8 mouse cellular contexts compared by ENCODE assay signal in the genomic region with DNA sequence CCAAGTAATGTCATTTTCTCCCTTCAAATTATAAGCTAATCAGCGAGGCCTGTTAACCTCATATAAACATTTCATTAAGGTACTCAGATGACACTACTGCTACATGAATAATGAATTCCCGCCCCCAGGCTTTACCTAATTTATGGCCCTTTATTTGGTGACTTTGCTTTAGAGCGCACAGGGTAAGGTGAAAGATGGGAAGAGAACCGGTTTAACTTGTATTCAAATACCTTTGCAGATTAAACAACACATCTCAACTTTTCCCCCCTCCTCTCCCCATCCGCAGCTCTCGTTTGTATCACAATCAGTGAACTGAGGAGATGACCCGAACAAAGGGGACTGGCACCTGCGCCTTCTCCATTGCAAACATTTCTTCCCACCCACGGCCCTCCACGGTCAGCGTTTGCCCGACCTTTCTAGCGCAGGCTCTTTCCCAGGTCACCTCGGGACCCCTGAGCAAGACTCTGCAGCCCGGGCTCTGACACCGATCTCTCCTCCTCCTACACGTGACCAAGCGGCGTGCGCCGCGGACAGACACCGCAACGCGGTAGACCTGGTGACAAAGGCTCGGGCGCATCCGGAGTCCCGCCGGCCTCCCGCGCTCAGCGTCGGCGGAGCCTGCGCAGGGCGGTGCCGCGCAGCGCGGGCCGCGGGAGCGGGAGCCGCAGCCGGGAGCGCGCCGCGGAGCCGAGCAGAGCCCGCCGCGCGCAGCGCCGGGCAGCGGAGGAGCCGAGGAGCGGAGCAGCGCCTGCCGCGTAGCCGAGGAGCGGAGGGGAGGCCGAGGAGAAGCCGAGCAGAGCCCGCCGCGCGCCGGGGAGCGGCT. TPM values are rescaled to one million over a fixed set of nuclear protein-coding genes. Genes with fewer than 3 reads are reported as not detected.
DNase-seq lines count a peak whose midpoint lies in the region; ATAC-seq and TF ChIP-seq lines count a peak whose summit lies in the region.

A gene (plus strand): TSS at position 328 of the 823 bp plus-strand sequence.

- H3K4me1 ChIP-seq in ES-E14 (ENCODE audit: control insufficient read depth in 2 of 2, insufficient read depth in 2 of 2, low read length in 2 of 2, poor library complexity in 1 of 2), result peaks cover 3 to 9% of the 10 kb centered on the region in 2 experiments
- peaks cover 32% of the 10 kb centered on the region for H3K4me1 ChIP-seq in forebrain, embryonic 12.5 days
- peaks cover 37% of the 10 kb centered on the region for H3K4me1 ChIP-seq in heart, embryonic 15.5 days (replicated peaks)
- H3K4me1 ChIP-seq in liver, embryonic 14.5 days (replicated peaks; ENCODE audit: control insufficient read depth in 2 of 2, insufficient read depth in 2 of 2, low read length in 1 of 2), result peaks cover 6 to 10% of the 10 kb centered on the region in 2 experiments
- H3K4me1 ChIP-seq in neural tube, embryonic 11.5 days (ENCODE audit: control insufficient read depth, insufficient read depth, low read length), result peaks cover 23% of the 10 kb centered on the region

- under 1% methylated on average over 66 of the region's 73 CpGs for WGBS in forebrain, embryonic 12.5 days
- 1% methylated on average over 66 of the region's 73 CpGs for WGBS in heart, embryonic 15.5 days
- WGBS in liver, embryonic 14.5 days (ENCODE audit: insufficient replicate concordance), result 2% methylated on average over 70 of the region's 73 CpGs
- under 1% methylated on average over 67 of the region's 73 CpGs for WGBS in neural tube, embryonic 11.5 days

- no peak for DNase-seq in ES-E14 (ENCODE audit: low read depth, low spot score)
- peak; percentile 85 for DNase-seq in kidney, postnatal 14 days
- peak in 2 of 3 experiments; percentile 45 to 53 for DNase-seq in liver, embryonic 14.5 days (ENCODE audit: low read depth in 3 of 3, low spot score in 3 of 3)
- peak; percentile 92 for DNase-seq in neural tube, embryonic 11.5 days (ENCODE audit: low spot score)
- peak; percentile 83 for DNase-seq in testis, postnatal 14 days (ENCODE audit: low spot score)

- peaks cover 2% of the 10 kb centered on the region; the same call in 1 of the 2 replicates for H3K36me3 ChIP-seq in ES-E14 (ENCODE audit: control insufficient read depth, insufficient read depth, low read length, poor library complexity, severe bottlenecking)
- H3K36me3 ChIP-seq in forebrain, embryonic 12.5 days (replicated peaks), result no peaks in the 10 kb centered on the region
- no peaks in the 10 kb centered on the region; the same call in 1 of the 2 replicates for H3K36me3 ChIP-seq in heart, embryonic 15.5 days
- H3K36me3 ChIP-seq in liver, embryonic 14.5 days (replicated peaks; ENCODE audit: control insufficient read depth, insufficient read depth, low read depth), result no peaks in the 10 kb centered on the region
- no peaks in the 10 kb centered on the region; the same call in 1 of the 2 replicates for H3K36me3 ChIP-seq in neural tube, embryonic 11.5 days (ENCODE audit: control insufficient read depth, insufficient read depth, low read length)

- peak; percentile 83 for ATAC-seq in cerebellum, adult (ENCODE audit: insufficient number of reproducible peaks, low FRiP score, low TSS enrichment)
- peak; percentile 90 for ATAC-seq in forebrain, embryonic 12.5 days (ENCODE audit: low FRiP score)
- ATAC-seq in heart, embryonic 15.5 days (replicated peaks; ENCODE audit: insufficient number of reproducible peaks, insufficient read depth, low FRiP score, low read depth), result peak; percentile 86
- peak; percentile 85 for ATAC-seq in liver, embryonic 14.5 days (ENCODE audit: insufficient read depth)
- peak; percentile 89 for ATAC-seq in neural tube, embryonic 11.5 days (ENCODE audit: insufficient read depth, low FRiP score, low TSS enrichment)

- H3K4me3 ChIP-seq in ES-E14 (ENCODE audit: insufficient read depth in 1 of 2, low read depth in 1 of 2, low read length in 2 of 2, poor library complexity in 1 of 2, severe bottlenecking in 1 of 2), result peak within 1 kb of the TSS; percentile 88 to 95
- peak within 1 kb of the TSS; percentile 95 for H3K4me3 ChIP-seq in forebrain, embryonic 12.5 days (replicated peaks)
- peak within 1 kb of the TSS; percentile 97 for H3K4me3 ChIP-seq in heart, embryonic 15.5 days
- peak within 1 kb of the TSS; percentile 67 to 78 for H3K4me3 ChIP-seq in liver, embryonic 14.5 days (ENCODE audit: insufficient read depth in 1 of 2, low read depth in 2 of 2, low read length in 2 of 2)
- peak within 1 kb of the TSS; percentile 79 for H3K4me3 ChIP-seq in neural tube, embryonic 11.5 days (ENCODE audit: low read depth, low read length)

- no peaks in the 10 kb centered on the region for H3K27me3 ChIP-seq in forebrain, embryonic 12.5 days
- H3K27me3 ChIP-seq in heart, embryonic 15.5 days, result no peaks in the 10 kb centered on the region
- H3K27me3 ChIP-seq in liver, embryonic 14.5 days (ENCODE audit: control insufficient read depth, insufficient read depth, low read length), result no peaks in the 10 kb centered on the region
- H3K27me3 ChIP-seq in neural tube, embryonic 11.5 days (ENCODE audit: control insufficient read depth, insufficient read depth, low read length), result no peaks in the 10 kb centered on the region

- no peaks in the 10 kb centered on the region for H3K9me3 ChIP-seq in ES-E14 (ENCODE audit: control insufficient read depth, insufficient read depth, low read depth, low read length)
- no peaks in the 10 kb centered on the region for H3K9me3 ChIP-seq in forebrain, embryonic 12.5 days
- H3K9me3 ChIP-seq in heart, embryonic 15.5 days (replicated peaks), result no peaks in the 10 kb centered on the region
- no peaks in the 10 kb centered on the region for H3K9me3 ChIP-seq in liver, embryonic 14.5 days (ENCODE audit: control insufficient read depth, low read length)
- H3K9me3 ChIP-seq in neural tube, embryonic 11.5 days (ENCODE audit: control insufficient read depth, low read length), result no peaks in the 10 kb centered on the region

- TF ChIP-seq EP300 in liver, embryonic 14.5 days (IDR thresholded peaks at IDR 0.05; ENCODE audit: low read depth), result no peak

- in situ Hi-C loops in ES-E14 (cut with MboI; ENCODE audit: low sequenced_read_pairs in 2 of 2, unreplicated experiment in 2 of 2), result loop anchor here (25.0 kb wide), 1 partner anchor 184 kb away; no protein-coding TSS in a partner anchor

- peak within 1 kb of the TSS; percentile 98 for H3K9ac ChIP-seq in ES-E14 (ENCODE audit: insufficient read depth, low read depth, low read length, poor library complexity, severe bottlenecking)
- peak within 1 kb of the TSS; percentile 98 for H3K9ac ChIP-seq in forebrain, embryonic 12.5 days
- peak within 1 kb of the TSS; percentile 99 for H3K9ac ChIP-seq in heart, embryonic 15.5 days
- peak within 1 kb of the TSS; percentile 76 for H3K9ac ChIP-seq in liver, embryonic 14.5 days (replicated peaks)
- H3K9ac ChIP-seq in neural tube, embryonic 11.5 days (ENCODE audit: low read length), result peak within 1 kb of the TSS; percentile 100

- H3K27ac ChIP-seq in ES-E14 (ENCODE audit: insufficient read depth, low read depth, low read length, poor library complexity, severe bottlenecking), result peak within 1 kb of the TSS; percentile 99
- peak within 1 kb of the TSS; percentile 99 for H3K27ac ChIP-seq in forebrain, embryonic 12.5 days
- H3K27ac ChIP-seq in heart, embryonic 15.5 days, result peak within 1 kb of the TSS; percentile 100
- H3K27ac ChIP-seq in liver, embryonic 14.5 days, result peak within 1 kb of the TSS; percentile 36
- H3K27ac ChIP-seq in neural tube, embryonic 11.5 days (ENCODE audit: low read depth, low read length), result peak within 1 kb of the TSS; percentile 99

- H3K4me2 ChIP-seq in forebrain, embryonic 12.5 days, result peak within 1 kb of the TSS; percentile 68
- peak within 1 kb of the TSS; percentile 79 for H3K4me2 ChIP-seq in heart, embryonic 15.5 days
- peak within 1 kb of the TSS; percentile 71 for H3K4me2 ChIP-seq in liver, embryonic 14.5 days (ENCODE audit: low read depth)
- H3K4me2 ChIP-seq in neural tube, embryonic 11.5 days (ENCODE audit: low read depth), result peak within 1 kb of the TSS; percentile 71

- TF ChIP-seq CTCF in liver, embryonic 14.5 days (IDR thresholded peaks at IDR 0.05; ENCODE audit: low read depth), result no peak

TF ChIP-seq in ES-E14, 5 proteins besides CTCF, POLR2A, EP300 and RAD21:
- TF ChIP-seq MAFK (IDR thresholded peaks at IDR 0.05; ENCODE audit: insufficient read depth, low read depth, low read length) (no peak), HCFC1 (IDR thresholded peaks at IDR 0.05; ENCODE audit: borderline replicate concordance, insufficient read depth, low read length) (no peak)

RNA-seq across cellular contexts. Expression of the gene that starts here (rescaled TPM):
- 93.0 and 124 TPM in 2 replicates for total RNA-seq in ES-E14 (2012; rRNA removed)
- 50.3 and 58.6 TPM in 2 replicates for polyA plus RNA-seq in forebrain, embryonic 12.5 days (2016; fragmentation: Nextera tagmentation; extraction: Ambion mirVana)
- 33.3 and 33.5 TPM in 2 replicates for polyA plus RNA-seq in heart, embryonic 15.5 days (2015; fragmentation: Nextera tagmentation; extraction: Ambion mirVana)
- polyA plus RNA-seq in liver, embryonic 14.5 days (2012; rRNA removed), result 4.2 and 6.5 TPM in 2 replicates
- 8.7 and 9.9 TPM in 2 replicates for polyA plus RNA-seq in liver, embryonic 14.5 days (2014; fragmentation: Nextera tagmentation; extraction: Ambion mirVana)
- polyA plus RNA-seq in neural tube, embryonic 11.5 days (2014; fragmentation: Nextera tagmentation; extraction: Ambion mirVana), result 47.6 and 52.2 TPM in 2 replicates

Comparison
In these comparisons a context has a peak if more than half of its experiments do, and no peak if none do; other contexts are left out.
1. H3K27ac ChIP-seq: peak in every context shown above with its lines; median percentile 100 in heart, embryonic 15.5 days; 99 in ES-E14; 99 in forebrain, embryonic 12.5 days; 99 in neural tube, embryonic 11.5 days; 36 in liver, embryonic 14.5 days.